Mouse (Mus musculus) large intestine, adult 2 months (tissue): ENCODE results near the gene Gad1. TPM values are rescaled to one million over a fixed set of nuclear protein-coding genes. Genes with fewer than 3 reads are reported as not detected.
A peak's percentile ranks its signal among the peaks of the same experiment; 100 is the strongest.
"Not testable (repeated sequence)": the region's sequence is repeated elsewhere in the genome, so short reads cannot be mapped to it uniquely, and the experiment has no call there.

Source experiments
- DNase-seq: peaks from one replicate; pipeline ENCODE4 v3.0.0-alpha.2; 2012; ENCODE audit warnings: low read depth, low spot score
- WGBS: fragments of 180-500 bp; shearing (Covaris S2); methylation state at CpG from one replicate; pipeline ENCODE4 v1.1.7; 2018; 5-methylcytosine and 5-hydroxymethylcytosine counted together
- polyA plus RNA-seq: library from polyadenylated mRNA; depleted of rRNA; stranded (reverse); fragments of >200 nt; gene quantifications from 2 replicates; pipeline ENCODE4 v1.2.3, GENCODE M21; 2012; rRNA removed

Gene Gad1
- polyA plus RNA-seq = 0.10 TPM in 1 of 2 replicates, not detected in the other

- 20% methylated on average over 4 of the region's 4 CpGs for WGBS
- DNase-seq = no peak
Measured at GRCm38 (mm10) chr2:70552772-70553171, at the start of gene Gad1. Gene Gad1, plus strand, starts transcription at chr2:70553072.

- WGBS = 77% methylated on average over 10 of the region's 10 CpGs
Measured at GRCm38 (mm10) chr2:70503436-70503835, 49.4 kb upstream of the Gad1 start.

GRCm38 (mm10) chr2:70505229-70505628, 47.6 kb upstream of the Gad1 start:
- 2% methylated on average over 1 of the region's 1 CpGs for WGBS
- no peak for DNase-seq

More at GRCm38 (mm10) chr2:70503436-70503835, 49.4 kb upstream of the Gad1 start:
- no peak for DNase-seq

GRCm38 (mm10) chr2:70505896-70506295, 47.0 kb upstream of the Gad1 start:
- WGBS = 5% methylated on average over 4 of the region's 4 CpGs
- no peak for DNase-seq

GRCm38 (mm10) chr2:70506372-70506771, 46.5 kb upstream of the Gad1 start:
- 22% methylated on average over 2 of the region's 2 CpGs for WGBS
- no peak for DNase-seq

GRCm38 (mm10) chr2:70508496-70508895, 44.4 kb upstream of the Gad1 start, which contains the start of gene Erich2:
Gene Erich2, plus strand, starts transcription at chr2:70508819.
- WGBS = 20% methylated on average over 10 of the region's 10 CpGs
- no peak for DNase-seq

- DNase-seq = peak; percentile 24
- WGBS = under 1% methylated on average over 56 of the region's 56 CpGs
Measured at GRCm38 (mm10) chr2:70509021-70509632, 43.7 kb upstream of the Gad1 start.

- 39% methylated on average over 7 of the region's 7 CpGs for WGBS
- DNase-seq = not testable (repeated sequence)
Measured at GRCm38 (mm10) chr2:70538283-70538682, 14.6 kb upstream of the Gad1 start.

GRCm38 (mm10) chr2:70550671-70551070, 2.2 kb upstream of the Gad1 start:
- WGBS = 65% methylated on average over 6 of the region's 6 CpGs

GRCm38 (mm10) chr2:70551446-70551845, 1.4 kb upstream of the Gad1 start:
- 68% methylated on average over 2 of the region's 2 CpGs for WGBS
- no peak for DNase-seq

More at GRCm38 (mm10) chr2:70550671-70551070, 2.2 kb upstream of the Gad1 start:
- no peak for DNase-seq

- no peak for DNase-seq
- WGBS = 67% methylated on average over 15 of the region's 15 CpGs
Measured at GRCm38 (mm10) chr2:70552067-70552598, 739 bp upstream of the Gad1 start.

GRCm38 (mm10) chr2:70553826-70554225, 954 bp downstream of the Gad1 start:
- WGBS = 79% methylated on average over 3 of the region's 3 CpGs
- no peak for DNase-seq

- 7% methylated on average over 18 of the region's 18 CpGs for WGBS
Measured at GRCm38 (mm10) chr2:70558112-70558842, 5.4 kb downstream of the Gad1 start.

GRCm38 (mm10) chr2:70558843-70559451, 6.1 kb downstream of the Gad1 start:
- WGBS = 6% methylated on average over 24 of the region's 24 CpGs
- DNase-seq = no peak

More at GRCm38 (mm10) chr2:70558112-70558842, 5.4 kb downstream of the Gad1 start:
- DNase-seq = peak; percentile 45

GRCm38 (mm10) chr2:70559520-70559919, 6.6 kb downstream of the Gad1 start:
- 3% methylated on average over 13 of the region's 13 CpGs for WGBS
- DNase-seq = no peak

- DNase-seq = no peak
- 2% methylated on average over 29 of the region's 29 CpGs for WGBS
Measured at GRCm38 (mm10) chr2:70561077-70561795, 8.4 kb downstream of the Gad1 start.

GRCm38 (mm10) chr2:70562011-70562491, 9.2 kb downstream of the Gad1 start:
- no peak for DNase-seq

GRCm38 (mm10) chr2:70562611-70562980, 9.7 kb downstream of the Gad1 start:
- DNase-seq = no peak
- WGBS = 1% methylated on average over 34 of the region's 34 CpGs

More at GRCm38 (mm10) chr2:70562011-70562491, 9.2 kb downstream of the Gad1 start:
- 2% methylated on average over 41 of the region's 42 CpGs for WGBS

- 2% methylated on average over 40 of the region's 40 CpGs for WGBS
Measured at GRCm38 (mm10) chr2:70562981-70563671, 10.3 kb downstream of the Gad1 start.

More at GRCm38 (mm10) chr2:70562981-70563671, 10.3 kb downstream of the Gad1 start:
- no peak for DNase-seq
